Mouse (Mus musculus) liver, embryonic 15.5 days (tissue): Measurements from ENCODE around the gene H2-Q10. TPM values are rescaled to one million over a fixed set of nuclear protein-coding genes. Genes with fewer than 3 reads are reported as not detected.
"Not testable (repeated sequence)": the region's sequence is repeated elsewhere in the genome, so short reads cannot be mapped to it uniquely, and the experiment has no call there.

Experiments
- ATAC-seq: fragments of 200-750 bp; cut with Nextera tagmentation; 2 replicates; pipeline ENCODE4 v1.8.0; 2017; ENCODE audit warnings: moderate number of reproducible peaks, mild to moderate bottlenecking, moderate library complexity; ENCODE audit not compliant: insufficient read depth
- H3K27ac ChIP-seq: fragments of 300-500 bp; sonication (generic); replicated peaks from 2 replicates; pipeline ENCODE4 v1.5.1; 2015; ENCODE audit warnings: mild to moderate bottlenecking, inconsistent platforms
- H3K27me3 ChIP-seq: fragments of 300-500 bp; sonication (generic); 2 replicates; pipeline ENCODE4 v1.6.1; 2015; ENCODE audit warnings: mild to moderate bottlenecking, inconsistent platforms
- H3K36me3 ChIP-seq: fragments of 300-500 bp; sonication (generic); replicated peaks from 2 replicates; pipeline ENCODE4 v1.6.1; 2015; ENCODE audit warnings: moderate library complexity, mild to moderate bottlenecking, inconsistent platforms
- H3K4me1 ChIP-seq: fragments of 300-500 bp; sonication (generic); replicated peaks from 2 replicates; pipeline ENCODE4 v1.6.1; 2015; ENCODE audit warnings: inconsistent platforms
- H3K4me2 ChIP-seq: fragments of 300-500 bp; sonication (generic); 2 replicates; pipeline ENCODE4 v1.6.1; 2015; ENCODE audit warnings: moderate library complexity, mild to moderate bottlenecking, inconsistent platforms
- H3K4me3 ChIP-seq: fragments of 300-500 bp; sonication (generic); replicated peaks from 2 replicates; pipeline ENCODE4 v1.5.1; 2015; ENCODE audit warnings: mild to moderate bottlenecking, inconsistent platforms
- H3K9ac ChIP-seq: fragments of 300-500 bp; sonication (generic); 2 replicates; pipeline ENCODE4 v1.6.1; 2015; ENCODE audit warnings: moderate library complexity, mild to moderate bottlenecking, inconsistent platforms
- H3K9me3 ChIP-seq: fragments of 300-500 bp; sonication (generic); replicated peaks from 2 replicates; pipeline ENCODE4 v1.6.1; 2016; ENCODE audit warnings: inconsistent platforms
- WGBS: fragments of 180-500 bp; shearing (Covaris S2); methylation state at CpG from one replicate; pipeline ENCODE4 v1.1.7; 2015; ENCODE audit warnings: mixed read lengths; ENCODE audit not compliant: insufficient replicate concordance; 5-methylcytosine and 5-hydroxymethylcytosine counted together
- polyA plus RNA-seq: library from polyadenylated mRNA; unstranded; fragments of >200 nt; fragmentation: Nextera tagmentation; extraction: Ambion mirVana; gene quantifications from 2 replicates; pipeline ENCODE4 v1.2.1, GENCODE M21; 2015

The H2-Q10 gene
- polyA plus RNA-seq = 322 and 403 TPM in 2 replicates

GRCm38 (mm10) chr17:35469842-35470751 is at the start of gene H2-Q10:
H2-Q10 (plus strand) TSS chr17:35470089.
- Histone ChIP-seq H3K9me3 (no peaks in the 10 kb centered on the region), H3K27ac (peak within 1 kb of the TSS; percentile 78), H3K4me1 (no peaks in the 10 kb centered on the region), H3K36me3 (no peaks in the 10 kb centered on the region), H3K4me3 (peak within 1 kb of the TSS; percentile 44), H3K27me3 (peaks cover 27% of the 10 kb centered on the region), H3K4me2 (peak within 1 kb of the TSS; percentile 41), H3K9ac (no peak within 1 kb of the TSS)
- 3% methylated on average over 80 of the region's 80 CpGs for WGBS
- peak; percentile 85 for ATAC-seq

- not testable (repeated sequence) for H3K9me3 ChIP-seq, H3K27ac ChIP-seq, H3K4me1 ChIP-seq, H3K9ac ChIP-seq, ATAC-seq, H3K36me3 ChIP-seq, H3K4me2 ChIP-seq, H3K4me3 ChIP-seq
- peaks cover 29% of the 10 kb centered on the region for H3K27me3 ChIP-seq
- WGBS = 11% methylated on average over 11 of the region's 11 CpGs
Measured at GRCm38 (mm10) chr17:35420206-35420810, 49.6 kb upstream of the H2-Q10 start.

GRCm38 (mm10) chr17:35421331-35421730 is 48.6 kb upstream of the H2-Q10 start:
- ATAC-seq, H3K4me2 ChIP-seq, H3K27ac ChIP-seq, H3K4me1 ChIP-seq, H3K9ac ChIP-seq, H3K9me3 ChIP-seq, H3K4me3 ChIP-seq, H3K36me3 ChIP-seq: not testable (repeated sequence)
- peaks cover 39% of the 10 kb centered on the region for H3K27me3 ChIP-seq
- 69% methylated on average over 4 of the region's 4 CpGs for WGBS

GRCm38 (mm10) chr17:35422360-35422759 is 47.5 kb upstream of the H2-Q10 start:
- H3K4me1 ChIP-seq, H3K9ac ChIP-seq, H3K4me3 ChIP-seq, H3K9me3 ChIP-seq, H3K4me2 ChIP-seq, H3K36me3 ChIP-seq, ATAC-seq, H3K27ac ChIP-seq: not testable (repeated sequence)
- 64% methylated on average over 5 of the region's 5 CpGs for WGBS
- H3K27me3 ChIP-seq = peaks cover 42% of the 10 kb centered on the region

- 39% methylated on average over 3 of the region's 3 CpGs for WGBS
- not testable (repeated sequence) for H3K4me2 ChIP-seq, H3K9me3 ChIP-seq, H3K4me1 ChIP-seq, H3K36me3 ChIP-seq, H3K27ac ChIP-seq, H3K4me3 ChIP-seq, ATAC-seq, H3K9ac ChIP-seq
- H3K27me3 ChIP-seq = peaks cover 42% of the 10 kb centered on the region
Measured at GRCm38 (mm10) chr17:35423131-35423810, 46.6 kb upstream of the H2-Q10 start.

GRCm38 (mm10) chr17:35424106-35424505 is 45.8 kb upstream of the H2-Q10 start:
- not testable (repeated sequence) for H3K27ac ChIP-seq, H3K9me3 ChIP-seq, ATAC-seq, H3K36me3 ChIP-seq, H3K9ac ChIP-seq, H3K4me3 ChIP-seq, H3K4me2 ChIP-seq, H3K4me1 ChIP-seq
- H3K27me3 ChIP-seq = peaks cover 42% of the 10 kb centered on the region
- 53% methylated on average over 3 of the region's 3 CpGs for WGBS

GRCm38 (mm10) chr17:35424624-35425416 is 45.1 kb upstream of the H2-Q10 start, which contains the start of gene H2-Q6:
H2-Q6 (plus strand) TSS chr17:35424850.
- ATAC-seq = peak; percentile 84
- H3K9me3 ChIP-seq, H3K36me3 ChIP-seq, H3K4me1 ChIP-seq, H3K9ac ChIP-seq, H3K27ac ChIP-seq: not testable (repeated sequence)
- H3K4me2 ChIP-seq = peak within 1 kb of the TSS; percentile 60
- peaks cover 42% of the 10 kb centered on the region for H3K27me3 ChIP-seq
- WGBS = 3% methylated on average over 57 of the region's 66 CpGs
- H3K4me3 ChIP-seq = peak within 1 kb of the TSS; percentile 38

- not testable (repeated sequence) for H3K4me1 ChIP-seq
Measured at GRCm38 (mm10) chr17:35425474-35425873, 44.4 kb upstream of the H2-Q10 start.

GRCm38 (mm10) chr17:35428883-35429282 is 41.0 kb upstream of the H2-Q10 start:
- H3K27ac ChIP-seq, H3K4me2 ChIP-seq, H3K4me3 ChIP-seq, H3K4me1 ChIP-seq, H3K36me3 ChIP-seq, ATAC-seq, H3K9ac ChIP-seq, H3K9me3 ChIP-seq: not testable (repeated sequence)
- peaks cover 27% of the 10 kb centered on the region for H3K27me3 ChIP-seq
- 62% methylated on average over 6 of the region's 6 CpGs for WGBS

More at GRCm38 (mm10) chr17:35425474-35425873, 44.4 kb upstream of the H2-Q10 start:
- Histone ChIP-seq H3K4me2 (peak overlapping the region; percentile 60), H3K27me3 (peaks cover 42% of the 10 kb centered on the region), H3K4me3 (peak overlapping the region; percentile 38)
- H3K36me3 ChIP-seq, H3K9ac ChIP-seq, H3K9me3 ChIP-seq, H3K27ac ChIP-seq: not testable (repeated sequence)
- 10% methylated on average over 28 of the region's 28 CpGs for WGBS
- ATAC-seq = peak; percentile 26; the same call in 1 of the 2 replicates

GRCm38 (mm10) chr17:35430671-35431070 is 39.2 kb upstream of the H2-Q10 start:
- WGBS = 55% methylated on average over 6 of the region's 6 CpGs
- not testable (repeated sequence) for H3K4me1 ChIP-seq, H3K4me3 ChIP-seq, H3K27ac ChIP-seq, H3K9ac ChIP-seq, H3K9me3 ChIP-seq, H3K4me2 ChIP-seq, ATAC-seq, H3K36me3 ChIP-seq
- peaks cover 14% of the 10 kb centered on the region for H3K27me3 ChIP-seq
